12 mouse cellular contexts compared by ENCODE assay signal in the genomic region with DNA sequence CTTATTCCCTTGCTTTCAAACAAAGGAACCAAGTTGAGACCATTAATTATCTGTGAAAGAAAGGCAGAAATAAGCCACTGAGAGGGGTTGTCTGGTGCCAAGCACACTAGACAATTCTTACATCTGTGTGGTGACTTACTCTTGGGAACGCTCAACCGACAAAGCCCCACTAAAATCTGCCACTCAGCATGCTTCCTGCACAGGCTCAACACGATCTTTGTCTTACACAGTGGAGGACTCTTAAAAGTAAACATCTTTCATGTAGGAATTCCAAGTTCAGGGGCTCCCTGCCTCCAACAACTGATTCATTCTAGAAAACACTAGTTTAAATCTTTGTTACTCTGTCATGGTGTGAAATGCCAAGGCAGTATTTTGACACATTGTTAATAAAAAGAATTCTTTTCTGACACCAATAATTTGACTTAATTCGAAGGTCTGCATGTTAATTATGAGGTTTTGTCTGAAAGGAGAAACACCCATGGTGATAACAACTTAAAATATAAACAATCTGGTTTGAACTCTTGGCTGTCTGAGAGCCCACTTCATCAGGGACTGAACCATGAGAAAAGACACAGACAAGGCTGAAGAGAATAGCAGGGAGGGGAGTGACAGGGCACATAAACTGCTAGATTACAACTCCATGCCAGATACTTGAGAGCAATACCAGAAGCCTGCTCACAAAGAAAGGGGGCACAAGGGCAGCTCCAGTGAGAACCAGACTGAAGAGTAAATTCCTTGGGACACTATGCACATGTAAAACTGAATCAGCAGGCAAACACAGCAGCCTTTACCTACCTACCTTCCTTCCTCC. TPM values are rescaled to one million over a fixed set of nuclear protein-coding genes. Genes with fewer than 3 reads are reported as not detected.
DNase-seq lines count a peak whose midpoint lies in the region; ATAC-seq and TF ChIP-seq lines count a peak whose summit lies in the region.
"Had no signal": no experiment of that assay in that cellular context is flagged by ENCODE, and none has a peak within 500 bp of the region (broad histone marks: within the 10 kb centered on the region; RNA-seq: fewer than 3 reads in every experiment).

No protein-coding gene starts in this region.

- intact Hi-C loops in heart, postnatal 10 days (cut with DNase I): no loop called here

- no peaks in the 10 kb centered on the region for H3K4me1 ChIP-seq in liver, embryonic 11.5 days (replicated peaks; ENCODE audit: control insufficient read depth, insufficient read depth, low read length)
- no peaks in the 10 kb centered on the region for H3K4me1 ChIP-seq in liver, postnatal 0 days (ENCODE audit: insufficient read depth)
- peaks cover 15% of the 10 kb centered on the region; the same call in 1 of the 2 replicates for H3K4me1 ChIP-seq in forebrain, embryonic 13.5 days
- H3K4me1 ChIP-seq in neural tube, embryonic 12.5 days: peaks cover 3% of the 10 kb centered on the region; the same call in 1 of the 2 replicates
- H3K4me1 ChIP-seq: embryonic facial prominence, embryonic 12.5 days had no signal

- no peaks in the 10 kb centered on the region for H3K9me3 ChIP-seq in liver, embryonic 11.5 days (ENCODE audit: control insufficient read depth, low read length)
- no peaks in the 10 kb centered on the region for H3K9me3 ChIP-seq in liver, postnatal 0 days (ENCODE audit: low read length)
- H3K9me3 ChIP-seq in forebrain, embryonic 13.5 days (replicated peaks): no peaks in the 10 kb centered on the region
- no peaks in the 10 kb centered on the region for H3K9me3 ChIP-seq in neural tube, embryonic 12.5 days
- H3K9me3 ChIP-seq: embryonic facial prominence, embryonic 12.5 days had no signal

- H3K27me3 ChIP-seq in liver, embryonic 11.5 days (replicated peaks; ENCODE audit: control insufficient read depth, insufficient read depth, low read length): no peaks in the 10 kb centered on the region
- H3K27me3 ChIP-seq in liver, postnatal 0 days (ENCODE audit: insufficient read depth, low read length): no peaks in the 10 kb centered on the region
- H3K27me3 ChIP-seq in forebrain, embryonic 13.5 days: peaks cover 10% of the 10 kb centered on the region
- no peaks in the 10 kb centered on the region for H3K27me3 ChIP-seq in neural tube, embryonic 12.5 days (replicated peaks)
- H3K27me3 ChIP-seq: embryonic facial prominence, embryonic 12.5 days; Patski had no signal

- peak; percentile 36 for ATAC-seq in liver, embryonic 11.5 days (replicated peaks; ENCODE audit: low FRiP score)
- no peak for ATAC-seq in liver, postnatal 0 days
- peak; percentile 76 for ATAC-seq in forebrain, embryonic 13.5 days
- peak; percentile 71 for ATAC-seq in neural tube, embryonic 12.5 days (ENCODE audit: low FRiP score, low read depth)
- ATAC-seq in megakaryocyte progenitor cell, adult 5-6 weeks (replicated peaks; ENCODE audit: poor library complexity): no peak
- ATAC-seq: Patski had no signal

- no peak overlapping the region for H3K4me3 ChIP-seq in liver, embryonic 11.5 days (ENCODE audit: low read depth, low read length)
- no peak overlapping the region for H3K4me3 ChIP-seq in liver, postnatal 0 days (ENCODE audit: low read depth, low read length)
- H3K4me3 ChIP-seq in forebrain, embryonic 13.5 days: no peak overlapping the region
- H3K4me3 ChIP-seq in neural tube, embryonic 12.5 days: no peak overlapping the region
- H3K4me3 ChIP-seq: embryonic facial prominence, embryonic 12.5 days had no signal

- H3K9ac ChIP-seq in liver, embryonic 11.5 days (ENCODE audit: low read depth, low read length): no peak overlapping the region
- H3K9ac ChIP-seq in liver, postnatal 0 days (replicated peaks): no peak overlapping the region
- no peak overlapping the region for H3K9ac ChIP-seq in forebrain, embryonic 13.5 days
- no peak overlapping the region for H3K9ac ChIP-seq in neural tube, embryonic 12.5 days
- H3K9ac ChIP-seq: embryonic facial prominence, embryonic 12.5 days; liver, embryonic 14.5 days had no signal

- no peak for TF ChIP-seq EP300 in liver, postnatal 0 days (IDR thresholded peaks at IDR 0.05; ENCODE audit: low read depth)

- H3K27ac ChIP-seq in liver, embryonic 11.5 days (ENCODE audit: low read depth, low read length): peak overlapping the region; percentile 41
- no peak overlapping the region for H3K27ac ChIP-seq in liver, postnatal 0 days (ENCODE audit: low read depth)
- no peak overlapping the region for H3K27ac ChIP-seq in forebrain, embryonic 13.5 days
- no peak overlapping the region for H3K27ac ChIP-seq in neural tube, embryonic 12.5 days
- H3K27ac ChIP-seq: embryonic facial prominence, embryonic 12.5 days; liver, embryonic 14.5 days had no signal

- TF ChIP-seq CTCF in liver, postnatal 0 days (IDR thresholded peaks at IDR 0.05; ENCODE audit: low read depth): no peak

- no peaks in the 10 kb centered on the region for H3K36me3 ChIP-seq in liver, embryonic 11.5 days (ENCODE audit: control insufficient read depth, insufficient read depth, low read length)
- no peaks in the 10 kb centered on the region for H3K36me3 ChIP-seq in liver, postnatal 0 days (replicated peaks; ENCODE audit: insufficient read depth, low read length)
- no peaks in the 10 kb centered on the region for H3K36me3 ChIP-seq in forebrain, embryonic 13.5 days (ENCODE audit: poor library complexity, severe bottlenecking)
- no peaks in the 10 kb centered on the region for H3K36me3 ChIP-seq in neural tube, embryonic 12.5 days
- H3K36me3 ChIP-seq: embryonic facial prominence, embryonic 12.5 days had no signal

- 38% methylated on average over 4 of the region's 4 CpGs for WGBS in liver, embryonic 11.5 days
- WGBS in liver, postnatal 0 days (ENCODE audit: insufficient replicate concordance): 36% methylated on average over 4 of the region's 4 CpGs
- 13% methylated on average over 4 of the region's 4 CpGs for WGBS in forebrain, embryonic 13.5 days
- WGBS in neural tube, embryonic 12.5 days: 19% methylated on average over 4 of the region's 4 CpGs

- peak; percentile 39 for DNase-seq in heart, adult 11 months
- DNase-seq in heart, postnatal 10 days: no peak
- DNase-seq in liver, embryonic 11.5 days (ENCODE audit: low spot score): no peak
- DNase-seq in liver, postnatal 0 days: no peak
- no peak for DNase-seq in cerebellum, adult 11-12 months
- DNase-seq: gastrocnemius, postnatal 36 days had no signal

- no peak overlapping the region for H3K4me2 ChIP-seq in liver, embryonic 11.5 days
- H3K4me2 ChIP-seq in liver, postnatal 0 days (ENCODE audit: low read depth, low read length): no peak overlapping the region
- H3K4me2 ChIP-seq in forebrain, embryonic 13.5 days: no peak overlapping the region
- H3K4me2 ChIP-seq in neural tube, embryonic 12.5 days (replicated peaks): no peak overlapping the region
- H3K4me2 ChIP-seq: embryonic facial prominence, embryonic 12.5 days had no signal

RNA-seq across cellular contexts. Expression of gene Cobl, which starts 34.3 kb away (rescaled TPM):
- 10 to 100 TPM; 26.4 to 38.5 TPM for total RNA-seq in heart, postnatal 10 days (2021)
- polyA plus RNA-seq in liver, embryonic 11.5 days (2014; fragmentation: Nextera tagmentation; extraction: Ambion mirVana): 7.2 and 8.2 TPM in 2 replicates
- 0.93 and 1.5 TPM in 2 replicates for polyA plus RNA-seq in liver, postnatal 0 days (2015; fragmentation: Nextera tagmentation; extraction: Ambion mirVana)
- polyA plus RNA-seq in forebrain, embryonic 13.5 days (2015; fragmentation: Nextera tagmentation; extraction: Ambion mirVana): 3.6 and 3.7 TPM in 2 replicates
- polyA plus RNA-seq in neural tube, embryonic 12.5 days (2016; fragmentation: Nextera tagmentation; extraction: Ambion mirVana): 4.8 and 6.3 TPM in 2 replicates
- total RNA-seq in megakaryocyte progenitor cell, adult 5-6 weeks (2015): not detected in 2 replicates
- total RNA-seq in megakaryocyte progenitor cell, adult 5-6 weeks (2017): not detected in 2 replicates

Comparison
In these comparisons a context has a peak if more than half of its experiments do, and no peak if none do; other contexts are left out.
1. ATAC-seq: peak in liver, embryonic 11.5 days (single experiment), forebrain, embryonic 13.5 days (single experiment) and neural tube, embryonic 12.5 days (single experiment); none in liver, postnatal 0 days (single experiment) and megakaryocyte progenitor cell, adult 5-6 weeks (single experiment).